Mouse (Mus musculus) inflammation-experienced regulatory T-cells, adult 16 weeks (primary cell): ENCODE measurements around the gene Tubgcp6. TPM values are rescaled to one million over a fixed set of nuclear protein-coding genes. Genes with fewer than 3 reads are reported as not detected.

Experiments used
- polyA plus RNA-seq: library from polyadenylated mRNA; unstranded; fragments of 100-300 nt; shearing (Covaris generic); gene quantifications from one replicate; pipeline ENCODE4 v1.2.1, GENCODE M21; 2017

Gene Tubgcp6
- 35.9 TPM for polyA plus RNA-seq

GRCm38 (mm10) chr15:89122649-89123366, at the start of gene Tubgcp6:
TSS of gene Tubgcp6 (minus strand) at chr15:89123112.

DNA sequence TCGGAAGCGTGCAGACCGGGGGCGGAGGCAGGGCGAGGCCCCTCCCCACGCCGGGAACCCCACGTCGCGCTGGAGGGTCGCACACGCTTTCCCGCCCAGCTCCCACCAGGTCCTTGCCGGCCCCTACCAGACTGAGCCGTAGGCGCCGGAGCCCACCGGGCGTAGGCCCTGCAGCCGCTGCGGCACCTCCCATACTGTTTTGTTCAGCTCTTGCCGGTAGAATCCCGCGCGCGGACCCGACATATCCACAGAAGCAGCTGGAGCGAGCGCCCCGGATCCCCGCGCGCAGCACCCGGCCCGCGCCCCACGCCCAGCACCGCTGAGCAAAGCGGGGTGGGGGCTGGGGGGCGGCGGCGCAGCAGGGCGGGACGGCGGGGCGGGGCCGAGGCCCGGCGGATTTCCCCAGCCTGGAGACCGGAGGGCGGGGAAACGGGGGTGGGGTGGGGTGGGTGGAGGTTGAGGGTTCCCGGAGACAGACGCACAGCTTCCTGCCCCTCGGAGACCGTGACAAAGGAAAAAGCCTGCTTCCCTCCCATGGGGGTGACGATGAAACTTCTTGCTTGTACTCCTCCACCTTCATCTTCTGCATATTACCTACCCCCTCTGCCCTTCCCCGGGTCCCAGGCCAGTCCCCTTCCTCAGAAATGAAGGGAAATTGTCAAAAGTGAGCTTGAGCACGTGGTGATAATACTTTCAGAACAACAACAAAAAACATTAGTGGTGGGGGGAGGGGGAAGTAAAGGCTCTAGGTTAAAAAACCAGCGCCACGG, 26.5 kb upstream of the Tubgcp6 start, which contains the start of gene Mapk11:
TSS of gene Mapk11 (minus strand) at position 358 of the 770 bp plus-strand sequence.

GRCm38 (mm10) chr15:89140659-89141252, 17.8 kb upstream of the Tubgcp6 start, which contains the start of gene Mapk12:
TSS of gene Mapk12 (minus strand) at chr15:89140703.

DNA sequence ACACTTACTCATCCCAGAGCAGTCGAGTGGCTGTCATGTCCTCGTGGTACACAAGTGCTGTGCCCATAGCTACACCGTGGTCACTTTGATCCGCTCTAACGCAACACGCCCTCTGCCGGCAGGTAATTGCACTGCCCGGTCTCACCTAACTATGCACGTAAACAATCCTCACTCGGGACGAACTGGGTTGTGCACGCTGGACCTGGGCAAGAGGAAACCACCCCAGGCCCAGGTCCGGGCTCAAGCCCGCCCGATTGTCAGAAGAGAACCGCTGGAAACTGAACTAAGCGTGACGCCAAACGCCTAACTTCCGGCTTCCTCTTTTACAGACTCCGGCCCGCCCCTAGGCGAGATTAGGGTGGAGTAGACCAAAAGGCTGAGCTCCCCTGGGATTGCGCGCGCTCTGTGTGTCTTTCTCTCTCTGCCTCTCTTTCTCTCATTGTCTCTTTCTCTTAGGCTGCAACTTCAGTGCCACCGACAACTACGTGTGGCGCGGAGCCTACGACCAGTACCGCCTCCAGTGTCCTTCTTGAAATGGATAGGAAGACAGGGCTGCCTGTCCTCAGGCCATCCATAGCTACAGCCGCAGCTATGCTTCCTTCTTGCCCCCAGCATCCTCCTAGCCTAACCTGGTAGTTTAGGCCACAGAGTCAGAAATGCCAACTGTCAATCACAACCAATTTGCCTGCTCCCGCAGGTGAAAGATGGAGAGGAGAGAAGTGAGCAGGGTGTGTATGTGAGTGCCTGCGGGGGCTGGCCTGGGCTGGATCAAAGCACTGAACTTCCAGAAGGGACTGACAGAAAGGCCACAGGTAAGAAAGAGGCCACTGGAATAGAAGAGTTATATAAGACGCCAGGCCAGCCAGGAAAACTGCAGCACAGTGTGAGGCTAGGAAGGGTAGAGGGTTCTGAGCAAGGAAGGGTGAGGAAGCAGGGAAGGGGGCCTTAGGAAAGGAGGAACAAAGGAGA, 5.8 kb upstream of the Tubgcp6 start, which contains the start of gene Hdac10:
TSS of gene Hdac10 (minus strand) at position 319 of the 969 bp plus-strand sequence.

DNA sequence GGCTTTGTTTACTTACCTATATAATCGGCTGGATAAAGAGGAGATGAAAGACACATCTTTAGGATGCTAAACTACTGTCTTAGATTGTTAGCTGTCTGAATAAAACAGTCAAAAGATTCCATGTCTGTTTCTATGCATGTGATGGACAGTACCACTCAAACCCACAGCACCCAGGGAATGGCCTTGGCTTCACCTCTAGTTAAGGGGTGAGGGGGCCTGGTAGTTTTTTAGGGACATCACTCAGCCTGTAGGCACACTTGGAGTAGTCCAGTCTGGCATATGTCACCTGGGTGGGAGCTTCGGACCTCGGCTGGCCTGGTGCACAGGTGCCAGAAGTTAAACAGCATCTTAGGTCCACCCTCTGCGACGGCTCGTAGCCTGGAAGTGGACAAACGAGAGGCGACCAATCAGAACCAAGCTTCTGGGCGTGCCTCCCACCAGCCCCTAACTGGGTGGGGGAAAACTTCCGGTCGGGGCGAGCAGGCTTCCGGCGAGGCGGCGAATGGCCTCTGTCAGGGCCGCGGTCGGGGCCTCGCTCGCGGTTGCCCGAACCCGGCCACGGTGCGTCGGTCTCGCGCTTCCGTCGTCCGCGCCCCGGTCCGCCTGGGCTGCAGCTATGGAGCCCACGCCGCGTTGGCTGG, 34.2 kb downstream of the Tubgcp6 start, which contains the start of gene Selenoo:
TSS of gene Selenoo (plus strand) at position 478 of the 641 bp plus-strand sequence.

GRCm38 (mm10) chr15:89074613-89075477, 48.1 kb downstream of the Tubgcp6 start, which contains the start of gene Trabd:
TSS of gene Trabd (plus strand) at chr15:89075124.

GRCm38 (mm10) chr15:89059161-89059931, 63.6 kb downstream of the Tubgcp6 start, which contains the start of gene Panx2:
TSS of gene Panx2 (plus strand) at chr15:89059734.

Other genes starting within 250 kb of the Tubgcp6 start
- gene Ttll8, start 168.7 kb downstream of the Tubgcp6 start, polyA plus RNA-seq: not detected
- gene Mlc1, start 144.1 kb downstream of the Tubgcp6 start, polyA plus RNA-seq: not detected
- not detected for gene Mov10l1, start 140.2 kb downstream of the Tubgcp6 start, polyA plus RNA-seq
- gene Panx2, start 63.4 kb downstream of the Tubgcp6 start, polyA plus RNA-seq: 0.30 TPM
- gene Trabd, start 48.0 kb downstream of the Tubgcp6 start, polyA plus RNA-seq: 69.7 TPM
- 6.0 TPM for gene Selenoo, start 34.0 kb downstream of the Tubgcp6 start, polyA plus RNA-seq
- 77.6 TPM for gene Hdac10, start 5.6 kb upstream of the Tubgcp6 start, polyA plus RNA-seq
- 10.2 TPM for gene Mapk12, start 17.6 kb upstream of the Tubgcp6 start, polyA plus RNA-seq
- 54.8 TPM for gene Mapk11, start 26.5 kb upstream of the Tubgcp6 start, polyA plus RNA-seq
- 6.9 TPM for gene Plxnb2, start 57.7 kb upstream of the Tubgcp6 start, polyA plus RNA-seq
- gene Dennd6b, start 73.4 kb upstream of the Tubgcp6 start, polyA plus RNA-seq: 52.0 TPM
- 6.3 TPM for gene Ppp6r2, start 88.4 kb upstream of the Tubgcp6 start, polyA plus RNA-seq
- 78.2 TPM for gene Sbf1, start 192.2 kb upstream of the Tubgcp6 start, polyA plus RNA-seq
- gene Adm2, start 199.6 kb upstream of the Tubgcp6 start, polyA plus RNA-seq: not detected
- not detected for gene Miox, start 211.3 kb upstream of the Tubgcp6 start, polyA plus RNA-seq
- 77.8 TPM for gene Lmf2, start 232.5 kb upstream of the Tubgcp6 start, polyA plus RNA-seq
- gene Ncaph2, start 232.6 kb upstream of the Tubgcp6 start, polyA plus RNA-seq: 198 TPM